Mouse (Mus musculus): ENCODE measurements around the gene Crybg2. TPM values are rescaled to one million over a fixed set of nuclear protein-coding genes. Genes with fewer than 3 reads are reported as not detected.

Gene Crybg2
- polyA plus RNA-seq, 1 experiment from 2014 or later = 1.9 TPM

- Histone ChIP-seq H3K4me3 (ENCODE audit: low read depth, low read length) (no peak overlapping the region), H3K27me3 (replicated peaks; ENCODE audit: control insufficient read depth, insufficient read depth, low read length) (no peaks in the 10 kb centered on the region), H3K4me2 (ENCODE audit: low read length) (no peak overlapping the region), H3K9me3 (replicated peaks; ENCODE audit: control insufficient read depth, low read length) (no peaks in the 10 kb centered on the region), H3K4me1 (ENCODE audit: control insufficient read depth, insufficient read depth, low read length) (no peaks in the 10 kb centered on the region), H3K27ac (ENCODE audit: low read depth, low read length) (no peak overlapping the region), H3K9ac (ENCODE audit: low read length) (no peak overlapping the region), H3K36me3 (ENCODE audit: control insufficient read depth, insufficient read depth, low read length) (peaks cover 10% of the 10 kb centered on the region; the same call in 1 of the 2 replicates)
- no peak for DNase-seq (ENCODE audit: low spot score)
- WGBS = 82% methylated on average over 2 of the region's 2 CpGs
- ATAC-seq = no peak
Measured at GRCm38 (mm10) chr4:134138857-134139256, 78.2 kb downstream of the Crybg2 start.

Other genes starting within 250 kb of the Crybg2 start
- 13.5 and 16.2 TPM in 2 replicates for gene Rps6ka1, start 173.0 kb upstream of the Crybg2 start, polyA plus RNA-seq (2014; fragmentation: Nextera tagmentation; extraction: Ambion mirVana)
- gene Hmgn2, start 92.2 kb upstream of the Crybg2 start, polyA plus RNA-seq (2014; fragmentation: Nextera tagmentation; extraction: Ambion mirVana) = 2,465 and 2,793 TPM in 2 replicates
- 52.7 and 57.0 TPM in 2 replicates for gene Dhdds, start 59.9 kb upstream of the Crybg2 start, polyA plus RNA-seq (2014; fragmentation: Nextera tagmentation; extraction: Ambion mirVana)
- not detected in 2 replicates for gene Lin28a, start 42.0 kb upstream of the Crybg2 start, polyA plus RNA-seq (2014; fragmentation: Nextera tagmentation; extraction: Ambion mirVana)
- gene Zfp683, start 7.0 kb upstream of the Crybg2 start, polyA plus RNA-seq (2014; fragmentation: Nextera tagmentation; extraction: Ambion mirVana) = not detected in 2 replicates
- gene Cd52, start 34.3 kb downstream of the Crybg2 start, polyA plus RNA-seq (2014; fragmentation: Nextera tagmentation; extraction: Ambion mirVana) = 1.3 and 2.3 TPM in 2 replicates
- 9.0 and 12.5 TPM in 2 replicates for gene Ubxn11, start 41.8 kb downstream of the Crybg2 start, polyA plus RNA-seq (2014; fragmentation: Nextera tagmentation; extraction: Ambion mirVana)
- gene Sh3bgrl3, start 68.0 kb downstream of the Crybg2 start, polyA plus RNA-seq (2014; fragmentation: Nextera tagmentation; extraction: Ambion mirVana) = 351 and 372 TPM in 2 replicates
- gene Cep85, start 126.3 kb downstream of the Crybg2 start, polyA plus RNA-seq (2014; fragmentation: Nextera tagmentation; extraction: Ambion mirVana) = 20.1 and 21.3 TPM in 2 replicates
- not detected in 2 replicates for gene Gm7534, start 142.2 kb downstream of the Crybg2 start, polyA plus RNA-seq (2014; fragmentation: Nextera tagmentation; extraction: Ambion mirVana)
- not detected in 2 replicates for gene Catsper4, start 166.6 kb downstream of the Crybg2 start, polyA plus RNA-seq (2014; fragmentation: Nextera tagmentation; extraction: Ambion mirVana)
- gene Cnksr1, start 177.6 kb downstream of the Crybg2 start, polyA plus RNA-seq (2014; fragmentation: Nextera tagmentation; extraction: Ambion mirVana) = 0.36 TPM in 1 of 2 replicates, not detected in the other
- gene E130218I03Rik, start 182.8 kb downstream of the Crybg2 start, polyA plus RNA-seq (2014; fragmentation: Nextera tagmentation; extraction: Ambion mirVana) = 0.17 TPM in 1 of 2 replicates, not detected in the other
- gene Zfp593, start 184.8 kb downstream of the Crybg2 start, polyA plus RNA-seq (2014; fragmentation: Nextera tagmentation; extraction: Ambion mirVana) = 14.4 and 15.8 TPM in 2 replicates
- not detected in 2 replicates for gene Gm30191, start 186.1 kb downstream of the Crybg2 start, polyA plus RNA-seq (2014; fragmentation: Nextera tagmentation; extraction: Ambion mirVana)
- 10.1 and 11.6 TPM in 2 replicates for gene Grrp1, start 193.3 kb downstream of the Crybg2 start, polyA plus RNA-seq (2014; fragmentation: Nextera tagmentation; extraction: Ambion mirVana)
- 32.2 and 40.5 TPM in 2 replicates for gene Pdik1l, start 227.1 kb downstream of the Crybg2 start, polyA plus RNA-seq (2014; fragmentation: Nextera tagmentation; extraction: Ambion mirVana)